ENCODE assay signal across 8 mouse cellular contexts in the genomic region with DNA sequence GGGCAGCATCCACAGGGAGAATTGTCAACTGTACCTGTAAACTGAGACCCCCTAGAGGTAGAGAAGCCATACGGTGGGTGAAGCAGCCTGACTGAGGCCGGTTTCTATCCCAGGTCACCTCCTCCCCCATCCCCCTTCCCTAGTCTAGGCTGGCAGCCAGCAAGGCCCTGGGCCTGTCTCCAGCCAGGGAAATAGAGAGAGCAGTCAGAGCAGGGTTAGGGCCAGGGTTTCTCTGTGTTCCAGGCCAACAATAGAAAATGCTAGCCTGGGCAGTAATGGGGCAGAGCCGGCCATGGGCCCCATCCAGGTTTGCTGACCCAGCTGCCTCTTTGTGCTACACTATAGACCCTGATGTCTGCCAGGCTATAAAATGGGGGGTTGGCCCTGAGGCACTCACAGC. TPM values are rescaled to one million over a fixed set of nuclear protein-coding genes. Genes with fewer than 3 reads are reported as not detected.
DNase-seq lines count a peak whose midpoint lies in the region; TF ChIP-seq lines count a peak whose summit lies in the region.
"Had no signal": no experiment of that assay in that cellular context is flagged by ENCODE, and none has a peak within 500 bp of the region (broad histone marks: within the 10 kb centered on the region; RNA-seq: fewer than 3 reads in every experiment).

Gene Crybb1 (plus strand): TSS at position 390 of the 400 bp plus-strand sequence.

- H3K27ac ChIP-seq in small intestine, adult 2 months (ENCODE audit: insufficient read depth, low read depth, low read length), result 0 out of 2 replicates have a peak within 1 kb of the TSS, but pooled peaks have one; percentile 36
- H3K27ac ChIP-seq: neural tube, embryonic 12.5 days had no signal

- TF ChIP-seq CTCF in small intestine, adult 2 months (IDR thresholded peaks at IDR 0.05; ENCODE audit: extremely low read depth, insufficient read length, insufficient replicate concordance, low read depth, low read length), result no peak

- DNase-seq in right cerebral cortex, adult 2 months (ENCODE audit: low spot score in 2 of 2), result peak; percentile 51 to 56
- DNase-seq in right cerebral cortex, postnatal 4 days, result no peak
- peak; percentile 90 to 95 for DNase-seq in cerebellum, postnatal 10 days
- peak; percentile 75 to 80 for DNase-seq in heart, adult 9 months (ENCODE audit: low spot score in 2 of 2)
- DNase-seq in layer of hippocampus, postnatal 10 days (ENCODE audit: low spot score in 2 of 2), result peak; percentile 62 to 77
- no peak for DNase-seq in thymus, postnatal 0 days (ENCODE audit: low spot score)

- no peaks in the 10 kb centered on the region for H3K27me3 ChIP-seq in small intestine, adult 2 months (ENCODE audit: control insufficient read depth, insufficient read depth, low read length)
- H3K27me3 ChIP-seq: neural tube, embryonic 12.5 days had no signal

- H3K4me3 ChIP-seq in small intestine, adult 2 months (ENCODE audit: low read depth, low read length), result no peak within 1 kb of the TSS
- H3K4me3 ChIP-seq: neural tube, embryonic 12.5 days had no signal

- WGBS in small intestine, adult 2 months, result 67% methylated on average over 3 of the region's 3 CpGs

- TF ChIP-seq POLR2A in small intestine, adult 2 months (IDR thresholded peaks at IDR 0.05; ENCODE audit: low read depth, low read length), result no peak

- peaks cover 11% of the 10 kb centered on the region for H3K4me1 ChIP-seq in small intestine, adult 2 months (ENCODE audit: control insufficient read depth, insufficient read depth, insufficient read length, low read length)

- no peaks in the 10 kb centered on the region for H3K36me3 ChIP-seq in small intestine, adult 2 months (ENCODE audit: control insufficient read depth, insufficient read depth, low read length)
- H3K36me3 ChIP-seq: neural tube, embryonic 12.5 days had no signal

RNA-seq across cellular contexts. Expression of gene Crybb1, which starts in this region (rescaled TPM):
- total RNA-seq in layer of hippocampus, postnatal 10 days (2021), result 10 to 100 TPM; 11.3 to 12.4 TPM
- 0.33 and 0.34 TPM in 2 replicates for polyA plus RNA-seq in small intestine, adult 2 months (2012; rRNA removed)
- 0.49 and 0.74 TPM in 2 replicates for polyA plus RNA-seq in thymus, postnatal 0 days (2015; fragmentation: Nextera tagmentation; extraction: Ambion mirVana)

Comparison
In these comparisons a context has a peak if more than half of its experiments do, and no peak if none do; other contexts are left out.
1. DNase-seq: peak in right cerebral cortex, adult 2 months (2 of 2), cerebellum, postnatal 10 days (2 of 2), heart, adult 9 months (2 of 2) and layer of hippocampus, postnatal 10 days (2 of 2); none in right cerebral cortex, postnatal 4 days (single experiment) and thymus, postnatal 0 days (single experiment).